ENCODE assay signal across 8 mouse cellular contexts in genomic region chr7:45706721-45707241, GRCm38 (mm10). TPM values are rescaled to one million over a fixed set of nuclear protein-coding genes. Genes with fewer than 3 reads are reported as not detected.
DNase-seq lines count a peak whose midpoint lies in the region; ATAC-seq and TF ChIP-seq lines count a peak whose summit lies in the region.

No protein-coding gene starts in this region.

- peak overlapping the region; percentile 72 for H3K4me3 ChIP-seq in heart, embryonic 15.5 days
- H3K4me3 ChIP-seq in olfactory bulb, adult 2 months (ENCODE audit: insufficient read depth, low read depth, low read length), result peak overlapping the region; percentile 83

- no peak for TF ChIP-seq CTCF in olfactory bulb, adult 2 months (IDR thresholded peaks at IDR 0.05; ENCODE audit: insufficient read depth, low read depth, low read length)

- 0 out of 2 replicates have a peak, but pooled peaks have one; percentile 4 for ATAC-seq in erythroid progenitor cell, adult 5-6 weeks (replicated peaks; ENCODE audit: low FRiP score, poor library complexity, severe bottlenecking)
- ATAC-seq in heart, embryonic 15.5 days (replicated peaks; ENCODE audit: insufficient number of reproducible peaks, insufficient read depth, low FRiP score, low read depth), result peak; percentile 13; the same call in 1 of the 2 replicates

- H3K9ac ChIP-seq in heart, embryonic 15.5 days, result peak overlapping the region; percentile 91

- H3K4me2 ChIP-seq in heart, embryonic 15.5 days, result peak overlapping the region; percentile 98

- peaks cover 15% of the 10 kb centered on the region for H3K36me3 ChIP-seq in heart, embryonic 15.5 days

- DNase-seq in A20 (ENCODE audit: low read depth, low spot score), result peak; percentile 96
- peak; percentile 93 to 96 for DNase-seq in adrenal gland, postnatal 36 days
- peak; percentile 86 to 96 for DNase-seq in kidney, postnatal 25 days
- peak; percentile 80 to 85 for DNase-seq in lung, adult 18-20 months
- peak; percentile 83 to 86 for DNase-seq in thymus, adult 18-20 months

- peak; percentile 56 for TF ChIP-seq POLR2A in olfactory bulb, adult 2 months (IDR thresholded peaks at IDR 0.05; ENCODE audit: insufficient read depth, low read depth, low read length)

- H3K9me3 ChIP-seq in heart, embryonic 15.5 days (replicated peaks), result no peaks in the 10 kb centered on the region

- peak overlapping the region; percentile 92 for H3K27ac ChIP-seq in heart, embryonic 15.5 days
- peak overlapping the region; percentile 100 for H3K27ac ChIP-seq in olfactory bulb, adult 2 months (ENCODE audit: insufficient read depth, low read depth, low read length)

- H3K4me1 ChIP-seq in heart, embryonic 15.5 days (replicated peaks), result peaks cover 50% of the 10 kb centered on the region
- H3K4me1 ChIP-seq in olfactory bulb, adult 2 months (ENCODE audit: control insufficient read depth, insufficient read depth, low read length), result peaks cover 56% of the 10 kb centered on the region

- H3K27me3 ChIP-seq in heart, embryonic 15.5 days, result no peaks in the 10 kb centered on the region

- WGBS in heart, embryonic 15.5 days, result under 1% methylated on average over 45 of the region's 45 CpGs
- WGBS in olfactory bulb, adult 2 months, result 2% methylated on average over 43 of the region's 45 CpGs

RNA-seq across cellular contexts. Expression of gene Dbp, which starts 1.9 kb away (rescaled TPM):
- 100 to 1,000 TPM; 125 to 262 TPM for total RNA-seq in adrenal gland, postnatal 36 days (2021)
- 1.3 and 2.5 TPM in 2 replicates for total RNA-seq in erythroid progenitor cell, adult 5-6 weeks (2015; ENCODE audit: low replicate concordance)
- total RNA-seq in erythroid progenitor cell, adult 5-6 weeks (2017; ENCODE audit: low replicate concordance), result 1.7 and 2.6 TPM in 2 replicates
- polyA plus RNA-seq in heart, embryonic 15.5 days (2015; fragmentation: Nextera tagmentation; extraction: Ambion mirVana), result 3.0 and 4.3 TPM in 2 replicates
- polyA plus RNA-seq in olfactory bulb, adult 2 months (2012; ENCODE audit: insufficient read depth, insufficient read length, low replicate concordance, missing spikeins), result 386 TPM in 1 of 2 replicates, not detected in the other

RNA-seq across cellular contexts. Expression of gene Car11, which starts 7.1 kb away (rescaled TPM):
- 10 to 100 TPM in 1 of 2 experiments, 1 to 10 TPM in 1; 8.6 to 10.2 TPM for total RNA-seq in adrenal gland, postnatal 36 days (2021)
- total RNA-seq in erythroid progenitor cell, adult 5-6 weeks (2015; ENCODE audit: low replicate concordance), result not detected in 2 replicates
- total RNA-seq in erythroid progenitor cell, adult 5-6 weeks (2017; ENCODE audit: low replicate concordance), result not detected in 2 replicates
- polyA plus RNA-seq in heart, embryonic 15.5 days (2015; fragmentation: Nextera tagmentation; extraction: Ambion mirVana), result 5.1 and 6.0 TPM in 2 replicates
- polyA plus RNA-seq in olfactory bulb, adult 2 months (2012; ENCODE audit: insufficient read depth, insufficient read length, low replicate concordance, missing spikeins), result not detected in 2 replicates

RNA-seq across cellular contexts. Expression of gene Rpl18, which starts 8.5 kb away (rescaled TPM):
- total RNA-seq in adrenal gland, postnatal 36 days (2021), result 1,000 to 10,000 TPM; 1,050 to 1,062 TPM
- 522 and 544 TPM in 2 replicates for total RNA-seq in erythroid progenitor cell, adult 5-6 weeks (2015; ENCODE audit: low replicate concordance)
- total RNA-seq in erythroid progenitor cell, adult 5-6 weeks (2017; ENCODE audit: low replicate concordance), result 281 and 297 TPM in 2 replicates
- 540 and 572 TPM in 2 replicates for polyA plus RNA-seq in heart, embryonic 15.5 days (2015; fragmentation: Nextera tagmentation; extraction: Ambion mirVana)
- polyA plus RNA-seq in olfactory bulb, adult 2 months (2012; ENCODE audit: insufficient read depth, insufficient read length, low replicate concordance, missing spikeins), result not detected in 2 replicates

RNA-seq across cellular contexts. Expression of gene Sphk2, which starts 11.0 kb away (rescaled TPM):
- 10 to 100 TPM; 35.5 to 35.6 TPM for total RNA-seq in adrenal gland, postnatal 36 days (2021)
- total RNA-seq in erythroid progenitor cell, adult 5-6 weeks (2015; ENCODE audit: low replicate concordance), result 9.6 and 12.6 TPM in 2 replicates
- 4.8 and 9.4 TPM in 2 replicates for total RNA-seq in erythroid progenitor cell, adult 5-6 weeks (2017; ENCODE audit: low replicate concordance)
- polyA plus RNA-seq in heart, embryonic 15.5 days (2015; fragmentation: Nextera tagmentation; extraction: Ambion mirVana), result 13.7 and 21.0 TPM in 2 replicates
- polyA plus RNA-seq in olfactory bulb, adult 2 months (2012; ENCODE audit: insufficient read depth, insufficient read length, low replicate concordance, missing spikeins), result not detected in 2 replicates

RNA-seq across cellular contexts. Expression of gene Sec1, which starts 12.6 kb away (rescaled TPM):
- under 1 TPM; 0.23 to 0.99 TPM for total RNA-seq in adrenal gland, postnatal 36 days (2021)
- not detected in 2 replicates for total RNA-seq in erythroid progenitor cell, adult 5-6 weeks (2015; ENCODE audit: low replicate concordance)
- not detected in 2 replicates for total RNA-seq in erythroid progenitor cell, adult 5-6 weeks (2017; ENCODE audit: low replicate concordance)
- polyA plus RNA-seq in heart, embryonic 15.5 days (2015; fragmentation: Nextera tagmentation; extraction: Ambion mirVana), result 0.13 and 0.34 TPM in 2 replicates
- not detected in 2 replicates for polyA plus RNA-seq in olfactory bulb, adult 2 months (2012; ENCODE audit: insufficient read depth, insufficient read length, low replicate concordance, missing spikeins)

Comparison
In these comparisons a context has a peak if more than half of its experiments do, and no peak if none do; other contexts are left out.
1. Peak in every context shown above with its lines: DNase-seq, ATAC-seq, H3K4me3 ChIP-seq and H3K27ac ChIP-seq.
2. RNA of gene Dbp, which starts 1.9 kb away (total RNA-seq): 125 to 262 TPM in adrenal gland, postnatal 36 days; 1.3 to 2.6 TPM in erythroid progenitor cell, adult 5-6 weeks; every median in the first group is over 10 times any median in the second.
3. RNA of gene Car11, which starts 7.1 kb away (total RNA-seq): 8.6 to 10.2 TPM in adrenal gland, postnatal 36 days; not detected in erythroid progenitor cell, adult 5-6 weeks; every median in the first group is over 4 times any median in the second.